Mouse (Mus musculus) liver, embryonic 14.5 days (tissue): ENCODE data around the gene Aanat.

Experiments used
- CTCF ChIP-seq: IDR thresholded peaks from 2 replicates; pipeline ENCODE4 v1.5.1; 2016; ENCODE audit warnings: antibody characterized with exemption, low read depth, control low read depth
- EP300 ChIP-seq: IDR thresholded peaks from 2 replicates; pipeline ENCODE4 v1.6.1; 2016; ENCODE audit warnings: antibody characterized with exemption, low read depth

DNA sequence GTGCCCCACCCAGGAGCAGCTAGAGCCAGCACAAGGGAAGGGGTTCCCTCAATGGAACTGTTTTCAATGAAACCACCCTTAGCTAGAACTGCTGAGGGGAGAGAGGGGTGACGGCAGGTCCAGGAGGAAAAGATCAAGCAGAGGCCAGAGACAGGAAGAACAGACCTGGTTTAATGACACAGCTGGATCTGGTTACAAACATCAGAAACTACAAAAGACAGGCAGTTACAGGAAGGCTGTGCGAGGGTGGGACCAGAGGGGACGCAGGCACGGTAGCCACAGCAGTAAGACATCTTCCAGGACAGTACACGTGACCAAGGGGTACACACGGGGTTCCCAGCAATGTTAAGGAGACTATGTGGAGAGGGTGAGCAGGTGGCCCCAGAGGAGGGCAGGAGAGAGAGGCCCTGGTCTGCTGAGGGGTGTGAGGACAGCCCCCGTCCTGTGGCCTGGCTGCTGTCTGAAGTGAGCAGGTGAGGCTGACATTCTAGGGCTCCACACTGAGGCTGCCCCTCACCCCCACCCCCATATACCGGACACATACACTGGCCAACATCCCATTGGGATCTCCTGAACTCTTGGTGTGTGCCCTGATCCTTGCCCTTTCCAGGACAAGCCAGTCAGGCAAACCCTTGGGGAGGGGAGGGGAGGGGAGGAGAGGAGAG, 59.3 kb downstream of the Aanat start:
- TF ChIP-seq CTCF, result no peak
- no peak for TF ChIP-seq EP300
